ENCODE assay signal across 22 mouse cellular contexts in the genomic region with DNA sequence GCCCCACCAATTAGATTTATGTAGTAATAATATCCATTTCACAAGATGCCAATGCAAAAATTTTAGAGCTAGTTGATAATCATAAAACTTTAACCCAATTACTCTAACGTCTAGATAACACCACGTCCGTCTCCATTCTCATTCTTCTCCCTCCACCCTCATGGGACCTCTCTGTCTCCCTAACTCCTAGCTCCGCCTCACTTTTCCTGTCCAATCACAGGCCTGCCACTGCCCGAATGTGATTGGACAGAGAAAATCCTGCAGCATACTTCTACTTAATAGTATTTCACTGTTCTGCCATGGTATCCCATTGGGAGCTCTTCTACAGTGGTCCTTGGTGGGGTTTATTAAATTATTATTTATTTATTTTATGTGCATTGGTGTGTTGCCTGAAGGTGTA. TPM values are rescaled to one million over a fixed set of nuclear protein-coding genes. Genes with fewer than 3 reads are reported as not detected.
DNase-seq lines count a peak whose midpoint lies in the region; ATAC-seq lines count a peak whose summit lies in the region.
"Had no signal": no experiment of that assay in that cellular context is flagged by ENCODE, and none has a peak within 500 bp of the region (broad histone marks: within the 10 kb centered on the region; RNA-seq: fewer than 3 reads in every experiment).

No protein-coding gene starts in this region.

- no peak overlapping the region for H3K27ac ChIP-seq in heart, embryonic 12.5 days (ENCODE audit: poor library complexity, severe bottlenecking)
- H3K27ac ChIP-seq: embryonic facial prominence, embryonic 10.5 days; embryonic facial prominence, embryonic 12.5 days had no signal

- peak; percentile 59 for DNase-seq in heart, adult 11 months
- peak; percentile 85 for DNase-seq in R1 (ENCODE audit: low read depth, low spot score)
- DNase-seq in cerebellum, adult 11 months, result no peak
- no peak for DNase-seq in cerebellum, postnatal 36 days
- DNase-seq: adrenal gland, adult 8-10 months; adrenal gland, postnatal 14 days; adrenal gland, postnatal 36 days; B cell, adult 2 months; cerebellum, adult 18-20 months; cerebellum, adult 8-10 months; cerebellum, adult 9-11 months; cerebellum, postnatal 14 days had no signal

- H3K9me3 ChIP-seq in heart, embryonic 12.5 days (replicated peaks), result peaks cover 20% of the 10 kb centered on the region
- H3K9me3 ChIP-seq: embryonic facial prominence, embryonic 10.5 days; embryonic facial prominence, embryonic 12.5 days; G1E had no signal

- H3K4me3 ChIP-seq in heart, embryonic 12.5 days, result no peak overlapping the region
- H3K4me3 ChIP-seq: embryonic facial prominence, embryonic 10.5 days; embryonic facial prominence, embryonic 12.5 days had no signal

- 91% methylated on average over 5 of the region's 5 CpGs for WGBS in heart, embryonic 12.5 days

- H3K27me3 ChIP-seq in heart, embryonic 12.5 days (replicated peaks), result no peaks in the 10 kb centered on the region
- H3K27me3 ChIP-seq: Patski had no signal

- no peaks in the 10 kb centered on the region for H3K36me3 ChIP-seq in heart, embryonic 12.5 days
- H3K36me3 ChIP-seq: embryonic facial prominence, embryonic 10.5 days; embryonic facial prominence, embryonic 12.5 days; G1E had no signal

- no peak overlapping the region for H3K9ac ChIP-seq in heart, embryonic 12.5 days
- H3K9ac ChIP-seq: embryonic facial prominence, embryonic 12.5 days had no signal

- H3K4me2 ChIP-seq in heart, embryonic 12.5 days, result no peak overlapping the region
- H3K4me2 ChIP-seq: embryonic facial prominence, embryonic 12.5 days had no signal

- ATAC-seq in heart, embryonic 12.5 days (ENCODE audit: insufficient number of reproducible peaks, low FRiP score), result no peak
- ATAC-seq: activated CD4-positive, CD25-positive, alpha-beta regulatory T cell, adult 4 months; CD4-positive, CD25-positive, alpha-beta regulatory T cell, adult 4 months; forebrain, embryonic 14.5 days; forebrain, embryonic 16.5 days; Patski had no signal

- peaks cover 11% of the 10 kb centered on the region for H3K4me1 ChIP-seq in heart, embryonic 12.5 days (replicated peaks)

RNA-seq across cellular contexts. Expression of gene Wapl, which starts 16.6 kb away (rescaled TPM):
- polyA plus RNA-seq in heart, embryonic 12.5 days (2016; fragmentation: Nextera tagmentation; extraction: Ambion mirVana), result 24.0 and 25.1 TPM in 2 replicates

RNA-seq across cellular contexts. Expression of gene Opn4, which starts 57.2 kb away (rescaled TPM):
- polyA plus RNA-seq in heart, embryonic 12.5 days (2016; fragmentation: Nextera tagmentation; extraction: Ambion mirVana), result 4.3 and 4.9 TPM in 2 replicates
- polyA plus RNA-seq: activated CD4-positive, CD25-positive, alpha-beta regulatory T cell, adult 4 months; CD4-positive, CD25-positive, alpha-beta regulatory T cell, adult 4 months; cortical plate, adult 2 months; forebrain, embryonic 14.5 days; forebrain, embryonic 16.5 days; G1E; Patski had no signal

Comparison
In these comparisons a context has a peak if more than half of its experiments do, and no peak if none do; other contexts are left out.
1. DNase-seq: peak in heart, adult 11 months (single experiment) and R1 (single experiment); none in cerebellum, adult 11 months (single experiment) and cerebellum, postnatal 36 days (0 of 2).